Mouse (Mus musculus) heart, embryonic 10.5 days (tissue): ENCODE data around the gene Ccdc194. TPM values are rescaled to one million over a fixed set of nuclear protein-coding genes. Genes with fewer than 3 reads are reported as not detected.

ENCODE experiments used
- DNase-seq: peaks from one replicate; pipeline ENCODE4 v3.0.0-alpha.2; 2017; ENCODE audit warnings: low spot score
- H3K27ac ChIP-seq: fragments of 300-500 bp; sonication (generic); 2 replicates; pipeline ENCODE4 v1.5.1; 2016; ENCODE audit warnings: mild to moderate bottlenecking
- H3K27me3 ChIP-seq: fragments of 300-500 bp; sonication (generic); 2 replicates; pipeline ENCODE4 v1.6.1; 2016; ENCODE audit warnings: mild to moderate bottlenecking; ENCODE audit not compliant: poor library complexity, insufficient read depth, severe bottlenecking
- H3K36me3 ChIP-seq: fragments of 300-500 bp; sonication (generic); 2 replicates; pipeline ENCODE4 v1.6.1; 2016; ENCODE audit warnings: mild to moderate bottlenecking, moderate library complexity
- H3K4me1 ChIP-seq: fragments of 300-500 bp; sonication (generic); 2 replicates; pipeline ENCODE4 v1.6.1; 2016; ENCODE audit warnings: mild to moderate bottlenecking
- H3K4me3 ChIP-seq: fragments of 300-500 bp; sonication (generic); 2 replicates; pipeline ENCODE4 v1.5.1; 2016; ENCODE audit warnings: mild to moderate bottlenecking, moderate library complexity
- H3K9me3 ChIP-seq: fragments of 300-500 bp; sonication (generic); 2 replicates; pipeline ENCODE4 v1.6.1; 2016; ENCODE audit warnings: mild to moderate bottlenecking, moderate library complexity
- WGBS: fragments of 180-500 bp; shearing (Covaris S2); methylation state at CpG from one replicate; pipeline ENCODE4 v1.1.7; 2016; 5-methylcytosine and 5-hydroxymethylcytosine counted together
- polyA plus RNA-seq: library from polyadenylated mRNA; unstranded; fragments of >200 nt; fragmentation: Nextera tagmentation; extraction: Ambion mirVana; gene quantifications from 2 replicates; pipeline ENCODE4 v1.2.1, GENCODE M21; 2016

The Ccdc194 gene
- polyA plus RNA-seq, 1 experiment from 2014 or later = 0.99 TPM

DNA sequence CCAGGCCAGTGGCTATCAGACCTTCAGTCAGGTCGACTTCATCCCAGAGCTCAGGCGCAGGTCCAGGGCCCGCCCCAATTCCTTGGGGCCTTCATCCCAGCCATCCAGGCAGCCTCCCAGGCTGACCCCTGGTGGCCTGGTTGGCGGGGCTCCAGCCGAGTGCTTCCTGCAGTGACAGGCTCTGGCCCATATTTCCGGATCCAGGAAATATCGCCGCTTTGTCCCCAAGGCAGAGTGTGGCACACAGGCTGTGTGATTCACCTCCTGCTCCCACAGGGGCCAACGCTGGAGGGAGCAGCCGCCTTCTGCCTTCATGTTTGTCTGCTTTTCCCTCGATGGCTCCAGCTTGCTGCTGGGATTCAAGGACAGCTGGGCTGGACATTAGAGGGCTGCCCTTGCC lies 29.0 kb downstream of the Ccdc194 start:
- peaks cover 54% of the 10 kb centered on the region for H3K4me1 ChIP-seq
- no peaks in the 10 kb centered on the region for H3K27me3 ChIP-seq
- peak; percentile 82 for DNase-seq
- H3K9me3 ChIP-seq = no peaks in the 10 kb centered on the region
- 35% methylated on average over 11 of the region's 11 CpGs for WGBS
- H3K27ac ChIP-seq = peak overlapping the region; percentile 56; the same call in 1 of the 2 replicates
- H3K36me3 ChIP-seq = peaks cover 29% of the 10 kb centered on the region
- H3K4me3 ChIP-seq = no peak overlapping the region

DNA sequence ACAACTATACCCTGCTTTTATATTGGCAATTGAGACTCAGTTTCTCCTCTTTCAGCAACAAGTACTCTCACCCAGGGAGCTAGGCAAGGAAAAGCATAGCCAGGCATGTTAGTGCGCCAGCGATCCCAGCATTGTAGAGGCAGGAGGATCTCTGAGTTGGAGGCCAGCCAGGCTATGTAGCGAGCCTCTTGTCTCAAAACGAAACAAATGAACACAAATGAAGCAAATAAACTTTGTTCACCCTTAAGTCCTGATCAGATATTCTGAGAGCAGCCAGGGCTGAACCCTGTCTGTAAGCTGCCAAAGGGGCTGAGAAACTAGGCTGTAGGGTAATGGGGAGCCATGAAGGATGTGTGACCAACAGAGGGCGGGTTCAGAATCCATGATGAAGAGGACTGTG lies 29.7 kb downstream of the Ccdc194 start:
- no peak for DNase-seq
- Histone ChIP-seq H3K27me3 (no peaks in the 10 kb centered on the region), H3K27ac (peak overlapping the region; percentile 56; the same call in 1 of the 2 replicates), H3K9me3 (no peaks in the 10 kb centered on the region), H3K36me3 (peaks cover 36% of the 10 kb centered on the region), H3K4me3 (no peak overlapping the region), H3K4me1 (peaks cover 54% of the 10 kb centered on the region)
- 89% methylated on average over 5 of the region's 5 CpGs for WGBS

DNA sequence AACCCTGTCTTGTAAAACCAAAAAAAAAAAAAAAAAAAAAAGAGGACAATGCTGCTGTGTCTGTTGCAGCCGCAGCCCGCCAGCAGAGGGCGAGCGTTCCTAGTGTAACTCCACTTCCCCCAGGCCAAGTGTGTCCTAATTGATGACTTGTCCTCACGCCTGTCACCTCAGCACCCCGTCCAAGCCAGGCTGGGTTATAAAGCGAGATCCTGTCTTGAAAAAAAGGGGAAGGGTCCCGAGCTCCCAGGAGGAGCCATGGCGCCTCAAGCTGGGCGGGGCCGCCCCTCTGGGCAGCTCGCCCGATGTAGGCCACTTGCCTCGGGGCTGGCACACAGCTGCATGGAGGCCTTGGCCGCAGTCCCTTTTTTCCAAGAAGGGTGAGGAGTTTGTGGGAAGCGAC lies 30.5 kb downstream of the Ccdc194 start:
- Histone ChIP-seq H3K27me3 (no peaks in the 10 kb centered on the region), H3K4me3 (peak overlapping the region; percentile 24; the same call in 1 of the 2 replicates), H3K27ac (peak overlapping the region; percentile 69; the same call in 1 of the 2 replicates), H3K9me3 (no peaks in the 10 kb centered on the region), H3K4me1 (peaks cover 52% of the 10 kb centered on the region), H3K36me3 (peaks cover 43% of the 10 kb centered on the region)
- DNase-seq = peak; percentile 83
- WGBS = 24% methylated on average over 16 of the region's 16 CpGs

DNA sequence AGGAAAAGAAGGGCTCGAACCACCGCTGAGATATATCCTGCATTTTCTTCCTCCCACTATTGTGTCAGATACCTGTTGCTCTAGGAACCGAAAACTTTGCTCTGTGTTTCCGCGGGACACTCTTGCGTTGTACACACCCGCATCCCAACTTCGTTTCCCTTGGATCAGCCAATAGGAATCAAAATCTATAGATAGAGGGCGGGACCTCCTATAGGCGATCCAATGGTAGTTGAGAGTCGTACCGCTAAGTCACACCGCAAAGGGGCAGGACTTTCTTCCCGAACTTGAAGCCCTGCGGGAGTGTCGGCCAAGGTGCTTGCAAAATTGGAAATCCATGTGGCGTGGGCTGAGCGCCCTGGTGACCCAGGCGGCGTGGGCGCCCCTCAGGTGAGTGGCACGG lies 37.1 kb downstream of the Ccdc194 start:
- peak overlapping the region; percentile 84 for H3K4me3 ChIP-seq
- no peaks in the 10 kb centered on the region for H3K9me3 ChIP-seq
- H3K36me3 ChIP-seq = peaks cover 36% of the 10 kb centered on the region
- under 1% methylated on average over 22 of the region's 22 CpGs for WGBS
- peak; percentile 93 for DNase-seq
- H3K27ac ChIP-seq = peak overlapping the region; percentile 94
- 0 out of 2 replicates have a peak, but pooled peaks cover 11% of the 10 kb centered on the region for H3K27me3 ChIP-seq
- H3K4me1 ChIP-seq = peaks cover 37% of the 10 kb centered on the region

DNA sequence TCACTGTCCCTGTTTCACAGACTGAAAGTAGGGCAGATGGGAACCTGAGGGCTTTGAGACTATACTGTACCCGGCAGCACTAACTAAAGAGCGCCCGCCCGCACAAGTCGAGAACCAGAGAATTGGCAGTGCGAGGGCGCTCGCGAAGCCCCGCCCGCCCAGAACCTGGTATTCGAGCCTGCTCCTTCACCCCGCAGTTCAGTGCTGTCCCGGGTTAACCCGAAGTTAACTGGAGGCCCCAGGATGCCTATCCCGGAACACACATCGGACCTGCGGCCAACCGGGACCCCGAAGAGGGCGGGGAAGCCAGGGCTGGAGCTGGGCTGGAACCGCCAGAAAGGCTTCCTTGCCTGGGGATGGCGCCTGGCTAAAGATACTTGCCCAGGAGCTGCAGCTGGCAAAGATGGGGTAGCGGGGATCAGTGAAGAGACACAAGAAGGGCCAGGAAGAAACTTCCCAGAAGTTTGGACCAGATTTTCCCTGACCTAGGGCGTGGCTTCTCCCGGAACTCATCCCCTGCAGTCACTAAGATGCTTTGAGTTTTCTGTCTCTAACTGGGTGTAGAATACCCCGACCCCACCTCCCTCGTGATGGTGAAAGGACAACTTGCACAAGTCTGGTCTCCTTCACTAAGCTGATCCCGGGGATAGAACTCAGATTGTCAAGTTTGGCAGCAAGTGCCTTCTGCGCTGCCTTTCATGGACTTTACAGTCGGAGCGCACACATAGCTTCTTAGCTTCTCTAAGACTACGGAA lies 37.6 kb downstream of the Ccdc194 start, which contains the start of gene Gtpbp3:
Gene Gtpbp3 (plus strand): TSS at position 413 of the 755 bp plus-strand sequence.
- WGBS = under 1% methylated on average over 33 of the region's 33 CpGs
- Histone ChIP-seq H3K36me3 (peaks cover 31% of the 10 kb centered on the region), H3K4me1 (peaks cover 37% of the 10 kb centered on the region), H3K27ac (peak within 1 kb of the TSS; percentile 94), H3K9me3 (no peaks in the 10 kb centered on the region), H3K27me3 (peaks cover 17% of the 10 kb centered on the region), H3K4me3 (peak within 1 kb of the TSS; percentile 84)
- no peak for DNase-seq

DNA sequence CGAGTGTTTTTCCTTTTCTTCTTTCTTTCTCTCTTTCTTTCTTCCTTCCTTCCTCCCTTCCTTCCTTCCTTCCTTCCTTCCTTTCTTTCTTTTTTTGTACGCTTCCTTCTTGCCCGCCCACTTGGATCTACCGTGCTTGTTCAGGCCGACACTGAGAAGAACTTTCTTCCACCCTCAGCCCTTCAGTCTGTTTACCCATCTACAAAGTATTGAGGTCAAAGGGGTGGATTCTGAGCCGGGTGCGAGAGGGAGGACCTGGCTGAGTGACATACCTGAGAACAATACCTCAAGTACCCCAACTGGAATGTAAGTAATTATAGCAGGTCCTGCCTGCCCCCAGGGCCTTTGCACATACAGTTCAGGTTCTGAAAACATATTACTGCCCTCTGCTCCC lies 39.4 kb downstream of the Ccdc194 start:
- peaks cover 37% of the 10 kb centered on the region for H3K4me1 ChIP-seq
- peaks cover 34% of the 10 kb centered on the region for H3K27me3 ChIP-seq
- peaks cover 20% of the 10 kb centered on the region for H3K36me3 ChIP-seq
- 30% methylated on average over 7 of the region's 7 CpGs for whole genome bisulfite sequencing
- DNase-seq = no peak
- H3K4me3 ChIP-seq = peak overlapping the region; percentile 75
- peak overlapping the region; percentile 92 for H3K27ac ChIP-seq
- no peaks in the 10 kb centered on the region for H3K9me3 ChIP-seq

DNA sequence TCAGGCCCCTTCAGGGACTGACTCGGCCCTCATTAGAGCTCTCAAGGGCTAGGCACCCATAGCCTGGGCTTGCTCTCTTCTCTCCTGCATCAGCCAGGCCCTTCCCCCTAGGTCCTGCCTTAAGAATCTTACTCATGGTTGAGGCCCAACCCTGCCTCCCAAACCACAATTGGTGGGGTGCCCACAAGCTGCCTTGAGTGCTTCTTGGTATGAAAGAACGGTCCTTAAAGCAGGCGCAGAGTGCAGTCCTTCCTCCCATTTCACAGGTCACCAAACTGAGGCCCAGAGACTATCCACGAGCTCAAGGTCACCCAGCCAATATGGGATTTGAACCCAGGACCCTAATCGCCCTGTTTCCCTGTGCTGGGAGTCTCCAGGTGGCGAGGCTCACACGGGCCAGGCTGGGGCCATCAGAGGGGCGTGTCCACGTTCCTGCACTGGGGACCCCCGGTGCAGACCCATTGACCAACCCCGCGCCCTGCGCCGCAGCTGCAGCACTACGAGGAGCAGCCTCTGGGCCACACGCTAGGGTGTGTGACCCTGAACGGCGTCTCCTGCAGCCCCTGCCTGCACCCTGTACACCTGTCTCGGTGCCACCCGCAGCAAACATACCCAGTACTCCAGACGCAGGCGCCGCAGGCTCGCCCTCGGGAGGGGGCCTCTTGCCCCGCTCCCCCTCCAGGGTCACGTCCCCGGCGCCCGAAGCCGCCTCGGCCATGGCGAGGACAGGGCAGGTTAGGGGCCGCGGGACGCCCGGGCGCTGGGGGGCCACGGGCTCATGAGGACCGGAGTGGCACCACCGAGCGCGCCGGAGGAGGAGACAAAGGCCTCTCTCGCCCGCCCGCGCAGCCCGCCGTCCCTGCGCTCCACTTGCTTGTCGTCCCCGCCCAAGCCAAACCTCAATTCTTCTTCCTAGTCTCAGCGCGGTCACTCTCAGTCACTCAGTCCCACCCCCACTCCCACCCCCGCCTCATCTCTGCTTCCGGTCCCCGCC lies 40.1 kb downstream of the Ccdc194 start, which contains the start of gene Ano8:
Gene Ano8 (minus strand): TSS at position 822 of the 994 bp plus-strand sequence.
- peak; percentile 94 for DNase-seq
- Histone ChIP-seq H3K9me3 (no peaks in the 10 kb centered on the region), H3K4me1 (peaks cover 43% of the 10 kb centered on the region), H3K27me3 (peaks cover 41% of the 10 kb centered on the region), H3K27ac (peak within 1 kb of the TSS; percentile 92), H3K4me3 (peak within 1 kb of the TSS; percentile 75), H3K36me3 (peaks cover 20% of the 10 kb centered on the region)
- WGBS = 5% methylated on average over 58 of the region's 58 CpGs

DNA sequence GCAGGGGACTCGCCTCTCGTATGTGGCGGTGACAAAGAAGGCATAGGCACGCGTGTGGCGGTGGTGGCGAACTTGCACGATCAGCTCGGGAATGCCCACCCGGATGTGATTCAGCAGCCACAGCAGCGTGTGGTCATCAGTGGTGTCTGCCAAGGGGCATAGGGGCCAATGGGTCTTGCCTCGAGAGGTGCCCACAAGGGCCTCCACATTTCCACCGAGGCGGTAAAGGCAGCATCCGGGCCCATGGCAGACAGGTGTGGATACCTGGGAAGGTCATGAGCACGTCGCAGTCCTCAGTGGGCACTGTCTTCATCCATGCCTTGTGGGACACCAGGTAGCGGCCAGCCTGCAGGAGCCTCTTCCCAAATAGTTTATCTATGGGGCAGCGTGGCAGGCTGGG lies 40.8 kb downstream of the Ccdc194 start:
- no peak overlapping the region for H3K27ac ChIP-seq
- 85% methylated on average over 19 of the region's 19 CpGs for WGBS
- no peak for DNase-seq
- H3K4me3 ChIP-seq = peak overlapping the region; percentile 75; the same call in 1 of the 2 replicates
- peaks cover 14% of the 10 kb centered on the region for H3K36me3 ChIP-seq
- H3K4me1 ChIP-seq = peaks cover 38% of the 10 kb centered on the region
- H3K27me3 ChIP-seq = peaks cover 48% of the 10 kb centered on the region
- H3K9me3 ChIP-seq = no peaks in the 10 kb centered on the region

DNA sequence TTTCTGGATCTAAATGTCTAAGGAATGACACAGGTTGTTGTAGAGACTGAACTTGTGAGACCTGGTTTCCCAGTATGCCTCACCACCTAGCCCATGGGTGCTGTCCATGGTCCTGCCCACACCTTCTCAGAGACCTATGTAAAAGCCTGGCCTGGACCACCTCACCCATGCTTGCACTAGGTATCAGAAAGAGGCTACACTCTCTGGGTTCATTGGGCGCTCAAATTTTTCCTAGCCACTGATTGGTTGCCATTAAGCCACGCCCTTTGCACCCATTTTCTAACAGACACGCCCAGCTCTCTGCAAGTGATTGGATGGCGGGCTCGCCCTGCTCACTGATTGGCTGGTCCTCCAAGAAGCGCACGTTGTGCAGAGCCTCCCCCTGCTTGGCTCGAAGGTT lies 41.6 kb downstream of the Ccdc194 start:
- Histone ChIP-seq H3K9me3 (no peaks in the 10 kb centered on the region), H3K27me3 (peaks cover 54% of the 10 kb centered on the region), H3K36me3 (peaks cover 18% of the 10 kb centered on the region), H3K27ac (no peak overlapping the region), H3K4me1 (peaks cover 30% of the 10 kb centered on the region), H3K4me3 (no peak overlapping the region)
- 35% methylated on average over 8 of the region's 8 CpGs for WGBS
- no peak for DNase-seq

DNA sequence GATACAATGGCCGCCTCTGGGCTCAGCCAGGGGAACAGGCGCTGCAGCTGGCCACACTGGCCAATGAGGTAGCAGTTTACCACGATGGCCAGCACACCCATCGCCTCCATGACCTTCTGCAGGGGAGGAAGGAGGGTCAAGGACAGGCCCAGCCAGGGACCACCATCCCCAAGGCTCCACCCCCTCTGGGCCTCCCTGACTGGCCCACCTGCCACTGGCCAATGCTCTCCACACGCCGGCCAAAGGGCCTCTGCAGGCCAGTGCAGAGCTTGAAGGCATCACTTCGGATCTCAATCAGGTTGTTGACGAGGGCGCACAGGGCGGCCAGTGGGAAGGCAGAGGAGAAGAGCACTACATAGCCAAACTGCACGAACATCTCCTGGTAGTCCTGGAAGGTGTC lies 46.6 kb downstream of the Ccdc194 start:
- Histone ChIP-seq H3K4me1 (peaks cover 30% of the 10 kb centered on the region), H3K9me3 (no peaks in the 10 kb centered on the region), H3K4me3 (no peak overlapping the region), H3K27me3 (peaks cover 57% of the 10 kb centered on the region), H3K36me3 (peaks cover 42% of the 10 kb centered on the region), H3K27ac (no peak overlapping the region)
- DNase-seq = no peak
- WGBS = 83% methylated on average over 11 of the region's 11 CpGs

DNA sequence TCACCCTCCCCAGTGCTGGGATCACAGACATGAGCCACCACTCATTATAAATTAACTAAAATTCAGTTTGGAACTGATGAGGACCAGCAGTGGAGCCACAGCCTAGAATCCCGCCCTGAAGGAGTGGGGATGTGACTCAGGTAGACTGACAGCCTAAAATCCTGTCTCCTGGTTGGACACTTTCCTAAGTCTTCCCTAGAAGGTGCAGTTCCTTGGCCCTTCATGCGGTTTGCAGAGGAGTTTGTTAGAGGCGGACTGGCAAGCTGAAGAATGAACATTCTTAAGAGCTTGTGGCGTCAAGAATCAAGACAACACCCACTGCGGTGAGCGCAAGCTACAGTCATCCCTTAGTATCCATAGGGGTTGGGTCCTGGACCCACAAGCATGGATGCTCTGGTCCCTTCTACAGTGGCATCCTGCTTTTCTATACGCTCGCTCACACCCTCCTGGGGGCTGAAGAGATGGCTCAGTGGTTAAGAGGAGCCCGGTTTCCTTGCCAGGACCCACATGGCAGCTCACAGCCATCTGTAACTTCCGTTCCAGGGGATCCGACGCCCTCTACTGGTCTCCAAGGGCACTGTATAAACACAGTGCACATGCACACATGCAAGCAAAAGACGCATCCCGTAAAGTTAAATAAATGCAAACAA lies 48.2 kb downstream of the Ccdc194 start:
- Histone ChIP-seq H3K27ac (peak overlapping the region; percentile 90; the same call in 1 of the 2 replicates), H3K4me3 (peak overlapping the region; percentile 74), H3K36me3 (peaks cover 57% of the 10 kb centered on the region), H3K4me1 (peaks cover 30% of the 10 kb centered on the region), H3K9me3 (no peaks in the 10 kb centered on the region), H3K27me3 (peaks cover 45% of the 10 kb centered on the region)
- 37% methylated on average over 14 of the region's 14 CpGs for WGBS
- no peak for DNase-seq
